Mouse (Mus musculus): ENCODE results near the gene Rbfox3. TPM values are rescaled to one million over a fixed set of nuclear protein-coding genes. Genes with fewer than 3 reads are reported as not detected.

Rbfox3 gene
- total and polyA plus RNA-seq, 3 experiments, result not detected

DNA sequence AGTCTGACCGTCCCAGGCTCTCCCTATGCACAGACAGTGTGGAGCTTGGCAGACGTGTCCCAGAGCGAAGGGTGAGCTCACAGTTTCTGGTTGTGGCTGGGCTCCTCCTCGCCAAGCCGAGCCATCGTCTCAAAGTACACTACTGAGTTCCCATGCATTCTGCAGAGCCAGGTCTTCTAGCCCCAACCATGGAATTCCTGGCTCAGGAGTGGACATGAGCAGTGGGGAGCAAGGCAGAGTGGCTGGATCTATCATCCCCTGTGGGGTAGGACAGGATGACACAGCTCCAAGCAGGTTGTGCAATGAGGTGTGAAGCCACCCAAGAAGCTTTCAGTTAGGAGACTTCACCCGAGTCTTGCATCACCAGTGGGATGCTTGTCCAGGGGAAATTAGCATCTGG is 338.4 kb downstream of the Rbfox3 start:
- TF ChIP-seq CHD1 (IDR thresholded peaks at IDR 0.05; ENCODE audit: low read depth, low read length) (no peak), ZKSCAN1 (IDR thresholded peaks at IDR 0.05; ENCODE audit: borderline replicate concordance, low read depth, low read length) (no peak), NELFE (IDR thresholded peaks at IDR 0.05; ENCODE audit: low read depth, low read length) (no peak), USF2 (conservative IDR thresholded peaks at IDR 0.05; ENCODE audit: low read depth, low read length) (no peak), KAT2A (IDR thresholded peaks at IDR 0.05; ENCODE audit: insufficient replicate concordance, low read length) (no peak), CTCF (conservative IDR thresholded peaks at IDR 0.05 in 1 of 2, IDR thresholded peaks at IDR 0.05 in 1 of 2; ENCODE audit: low read depth in 2 of 2, low read length in 2 of 2) (no peak), IRF4 (IDR thresholded peaks at IDR 0.05; ENCODE audit: low read depth, low read length) (no peak), POLR2AphosphoS2 (IDR thresholded peaks at IDR 0.05; ENCODE audit: low read depth, low read length) (no peak), SIN3A (IDR thresholded peaks at IDR 0.05; ENCODE audit: low read length) (no peak), MAX (IDR thresholded peaks at IDR 0.05; ENCODE audit: low read length) (no peak), ZNF384 (IDR thresholded peaks at IDR 0.05; ENCODE audit: low read depth, low read length) (no peak), ELF1 (IDR thresholded peaks at IDR 0.05; ENCODE audit: low read depth, low read length) (no peak), JUN (IDR thresholded peaks at IDR 0.05; ENCODE audit: insufficient read depth, low read depth, low read length) (no peak)
- H3K4me1 ChIP-seq (ENCODE audit: control insufficient read depth in 1 of 2, insufficient read depth in 2 of 2), result no peaks in the 10 kb centered on the region
- in situ Hi-C loops (cut with MboI; ENCODE audit: low pct_ligation_motif_present, low pct_unique_long_range_greater_than_20kb, low sequenced_read_pairs), result no loop called here
- no peak for DNase-seq (ENCODE audit: extremely low read depth)
- H3K79me2 ChIP-seq (replicated peaks; ENCODE audit: control insufficient read depth, extremely low read depth, insufficient read depth, poor library complexity, severe bottlenecking), result no peaks in the 10 kb centered on the region
- peaks cover 6% of the 10 kb centered on the region for H3K9me3 ChIP-seq (replicated peaks; ENCODE audit: low read length)
- H3K36me3 ChIP-seq (replicated peaks in 1 of 2; ENCODE audit: control insufficient read depth in 1 of 2, insufficient read depth in 1 of 2, low read length in 1 of 2), result no peaks in the 10 kb centered on the region
- dilution Hi-C loops (cut with MboI; ENCODE audit: extremely low pct_ligation_motif_present, extremely low pct_unique_long_range_greater_than_20kb, low sequenced_read_pairs), result no loop called here
- peaks cover 76% of the 10 kb centered on the region for H3K27me3 ChIP-seq (replicated peaks)
- no peak overlapping the region for H3K9ac ChIP-seq (ENCODE audit: insufficient read depth, low read depth)
- no peak overlapping the region for H3K27ac ChIP-seq (ENCODE audit: insufficient read depth, low read depth)
- no peak overlapping the region for H3K4me3 ChIP-seq (replicated peaks in 1 of 3; ENCODE audit: low read depth in 2 of 3, low read length in 2 of 3, poor library complexity in 1 of 3)
- H3K4me2 ChIP-seq (ENCODE audit: insufficient read depth, low read depth, poor library complexity, severe bottlenecking), result no peak overlapping the region

- no peak for TF ChIP-seq POLR2A (IDR thresholded peaks at IDR 0.05; ENCODE audit: low read depth, low read length)
- no peak for TF ChIP-seq USF1 (IDR thresholded peaks at IDR 0.05; ENCODE audit: low read depth, low read length)
- no peak for TF ChIP-seq BHLHE40 (IDR thresholded peaks at IDR 0.05; ENCODE audit: low read depth, low read length)
- no peak for TF ChIP-seq MAX (IDR thresholded peaks at IDR 0.05; ENCODE audit: low read length)
- no peak for TF ChIP-seq NELFE (IDR thresholded peaks at IDR 0.05; ENCODE audit: low read depth, low read length)
- DNase-seq (ENCODE audit: extremely low read depth), result no peak
- no peaks in the 10 kb centered on the region for H3K36me3 ChIP-seq (replicated peaks in 1 of 2; ENCODE audit: control insufficient read depth in 1 of 2, insufficient read depth in 1 of 2, low read length in 1 of 2)
- no peaks in the 10 kb centered on the region for H3K4me1 ChIP-seq (ENCODE audit: control insufficient read depth in 1 of 2, insufficient read depth in 2 of 2)
- in situ Hi-C loops (cut with MboI; ENCODE audit: low pct_ligation_motif_present, low pct_unique_long_range_greater_than_20kb, low sequenced_read_pairs), result no loop called here
- peaks cover 6% of the 10 kb centered on the region for H3K9me3 ChIP-seq (replicated peaks; ENCODE audit: low read length)
- H3K4me3 ChIP-seq (replicated peaks in 1 of 3; ENCODE audit: low read depth in 2 of 3, low read length in 2 of 3, poor library complexity in 1 of 3), result no peak overlapping the region
- no peaks in the 10 kb centered on the region for H3K79me2 ChIP-seq (replicated peaks; ENCODE audit: control insufficient read depth, extremely low read depth, insufficient read depth, poor library complexity, severe bottlenecking)
- dilution Hi-C loops (cut with MboI; ENCODE audit: extremely low pct_ligation_motif_present, extremely low pct_unique_long_range_greater_than_20kb, low sequenced_read_pairs), result no loop called here
- peaks cover 74% of the 10 kb centered on the region for H3K27me3 ChIP-seq (replicated peaks)
- H3K9ac ChIP-seq (ENCODE audit: insufficient read depth, low read depth), result no peak overlapping the region
- no peak overlapping the region for H3K4me2 ChIP-seq (ENCODE audit: insufficient read depth, low read depth, poor library complexity, severe bottlenecking)
- no peak overlapping the region for H3K27ac ChIP-seq (ENCODE audit: insufficient read depth, low read depth)
Observed at GRCm38 (mm10) chr11:118570164-118570563, 341.2 kb downstream of the Rbfox3 start.

Data from CH12.LX (cell line).